Mouse (Mus musculus): ENCODE data around the gene Zfp954. TPM values are rescaled to one million over a fixed set of nuclear protein-coding genes. Genes with fewer than 3 reads are reported as not detected.
"Not testable (repeated sequence)": the region's sequence is repeated elsewhere in the genome, so short reads cannot be mapped to it uniquely, and the experiment has no call there.

Gene Zfp954
- polyA plus RNA-seq (2014; fragmentation: Nextera tagmentation; extraction: Ambion mirVana), result 24.0 and 27.9 TPM in 2 replicates

DNA sequence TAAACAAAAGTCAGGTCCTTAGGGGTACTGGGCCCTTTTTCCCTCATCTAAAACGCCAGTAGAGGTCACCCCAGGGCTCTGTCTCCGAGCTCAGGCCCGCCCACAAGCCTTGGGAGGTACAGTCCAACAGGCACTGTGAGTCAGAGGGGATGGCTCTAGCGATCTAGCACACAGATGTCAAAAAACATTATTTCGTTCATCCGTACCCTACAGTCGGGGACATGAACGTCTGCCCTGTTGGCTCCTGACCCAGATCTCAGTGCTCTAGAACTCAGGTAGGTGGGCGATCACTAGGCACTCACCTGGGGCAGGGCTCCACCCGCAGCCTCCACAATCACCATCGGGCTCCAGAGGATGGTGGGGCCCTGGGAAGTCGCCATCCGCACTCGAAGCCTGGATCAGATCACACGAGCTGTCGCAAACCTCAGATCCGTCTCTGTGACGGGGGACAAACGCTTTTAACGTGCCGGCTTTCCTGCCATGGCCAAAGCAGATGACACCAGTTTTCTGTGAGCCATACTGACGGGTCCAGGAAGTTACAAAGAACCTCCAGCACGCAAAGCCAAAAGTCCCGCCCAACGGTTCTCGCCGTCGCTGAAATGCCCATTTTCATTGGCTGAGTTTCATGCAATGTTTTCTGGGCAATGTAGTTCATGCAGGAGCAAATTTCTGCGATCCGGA, at the start of gene Zfp954:
Gene Zfp954 (minus strand): TSS at position 568 of the 681 bp plus-strand sequence.
- Histone ChIP-seq H3K4me3 (replicated peaks; ENCODE audit: low read depth, low read length) (peak within 1 kb of the TSS; percentile 61), H3K4me1 (ENCODE audit: control insufficient read depth, insufficient read depth, low read length) (peaks cover 10% of the 10 kb centered on the region; the same call in 1 of the 2 replicates), H3K9me3 (ENCODE audit: control insufficient read depth, low read length) (no peaks in the 10 kb centered on the region), H3K4me2 (ENCODE audit: low read length) (peak within 1 kb of the TSS; percentile 64), H3K36me3 (ENCODE audit: control insufficient read depth, insufficient read depth, low read length) (peaks cover 28% of the 10 kb centered on the region), H3K27me3 (ENCODE audit: control insufficient read depth, insufficient read depth, low read length) (no peaks in the 10 kb centered on the region), H3K9ac (replicated peaks; ENCODE audit: low read length) (peak within 1 kb of the TSS; percentile 72), H3K27ac (replicated peaks; ENCODE audit: low read depth, low read length) (peak within 1 kb of the TSS; percentile 52; the same call in 1 of the 2 replicates)
- WGBS, result under 1% methylated on average over 30 of the region's 30 CpGs
- peak; percentile 91 for ATAC-seq (ENCODE audit: low FRiP score, low TSS enrichment)
- DNase-seq, result peak; percentile 94

DNA sequence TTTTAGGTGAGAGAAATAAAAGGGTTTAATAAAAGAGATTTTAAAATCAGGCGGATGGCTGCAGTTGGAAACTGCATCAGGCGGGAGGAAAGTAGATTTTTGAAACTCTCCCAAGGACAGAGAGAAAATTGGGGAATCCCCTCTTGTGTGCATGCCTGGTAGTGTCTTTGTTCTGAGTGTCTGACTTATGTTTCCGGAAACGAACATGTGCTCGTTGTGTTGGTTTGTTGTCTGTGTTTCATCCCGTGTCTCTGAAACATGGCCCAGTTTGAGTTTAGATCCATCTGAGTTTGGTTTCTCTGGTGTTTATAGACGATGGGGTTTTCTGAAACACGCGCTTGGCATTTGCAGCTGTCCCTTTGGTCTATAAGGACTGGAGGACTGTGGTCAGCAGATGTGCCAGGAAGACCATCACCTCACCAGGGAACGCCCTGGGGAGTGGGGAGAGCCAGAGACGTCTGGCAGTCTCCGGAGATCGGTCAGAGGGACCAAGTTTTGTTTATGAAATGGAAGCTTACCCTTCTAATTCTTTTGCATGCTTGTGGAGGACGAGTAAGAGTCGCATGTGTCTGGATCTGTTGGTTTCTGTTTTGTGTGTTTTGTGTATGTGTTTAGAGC, 24.8 kb upstream of the Zfp954 start:
- no peaks in the 10 kb centered on the region for H3K9me3 ChIP-seq (ENCODE audit: control insufficient read depth, low read length)
- no peak overlapping the region for H3K9ac ChIP-seq (replicated peaks; ENCODE audit: low read length)
- DNase-seq (no peak), ATAC-seq (ENCODE audit: low FRiP score, low TSS enrichment) (no peak)
- no peak overlapping the region for H3K4me3 ChIP-seq (replicated peaks; ENCODE audit: low read depth, low read length)
- H3K4me1 ChIP-seq (ENCODE audit: control insufficient read depth, insufficient read depth, low read length), result no peaks in the 10 kb centered on the region
- WGBS, result 94% methylated on average over 15 of the region's 15 CpGs
- no peak overlapping the region for H3K4me2 ChIP-seq (ENCODE audit: low read length)
- no peaks in the 10 kb centered on the region for H3K27me3 ChIP-seq (ENCODE audit: control insufficient read depth, insufficient read depth, low read length)
- H3K36me3 ChIP-seq (ENCODE audit: control insufficient read depth, insufficient read depth, low read length), result no peaks in the 10 kb centered on the region
- H3K27ac ChIP-seq (replicated peaks; ENCODE audit: low read depth, low read length), result no peak overlapping the region

DNA sequence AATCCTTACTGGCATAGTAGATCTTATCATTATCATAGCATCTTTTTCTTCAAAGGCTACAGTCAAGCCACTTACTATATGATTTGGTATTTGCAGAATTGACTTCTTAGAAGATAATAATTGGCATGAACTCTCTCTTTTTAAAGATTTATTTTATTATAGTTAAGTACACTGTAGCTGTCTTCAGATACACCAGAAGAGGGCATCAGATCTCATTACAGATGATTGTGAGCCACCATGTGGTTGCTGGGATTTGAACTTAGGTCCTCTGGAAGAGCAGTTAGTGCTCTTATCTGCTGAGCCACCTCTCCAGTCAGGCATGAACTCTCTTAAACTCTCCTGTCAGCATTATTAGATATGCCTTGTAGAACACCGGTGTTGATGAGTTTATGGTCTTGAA, 22.9 kb upstream of the Zfp954 start:
- H3K27me3 ChIP-seq (ENCODE audit: control insufficient read depth, insufficient read depth, low read length), result no peaks in the 10 kb centered on the region
- DNase-seq, result no peak
- no peak overlapping the region for H3K9ac ChIP-seq (replicated peaks; ENCODE audit: low read length)
- no peak overlapping the region for H3K27ac ChIP-seq (replicated peaks; ENCODE audit: low read depth, low read length)
- H3K4me3 ChIP-seq (replicated peaks; ENCODE audit: low read depth, low read length), result no peak overlapping the region
- H3K9me3 ChIP-seq (ENCODE audit: control insufficient read depth, low read length), result no peaks in the 10 kb centered on the region
- ATAC-seq (ENCODE audit: low FRiP score, low TSS enrichment), result no peak
- 90% methylated on average over 1 of the region's 1 CpGs for WGBS
- H3K4me1 ChIP-seq (ENCODE audit: control insufficient read depth, insufficient read depth, low read length), result no peaks in the 10 kb centered on the region
- no peaks in the 10 kb centered on the region for H3K36me3 ChIP-seq (ENCODE audit: control insufficient read depth, insufficient read depth, low read length)
- no peak overlapping the region for H3K4me2 ChIP-seq (ENCODE audit: low read length)

DNA sequence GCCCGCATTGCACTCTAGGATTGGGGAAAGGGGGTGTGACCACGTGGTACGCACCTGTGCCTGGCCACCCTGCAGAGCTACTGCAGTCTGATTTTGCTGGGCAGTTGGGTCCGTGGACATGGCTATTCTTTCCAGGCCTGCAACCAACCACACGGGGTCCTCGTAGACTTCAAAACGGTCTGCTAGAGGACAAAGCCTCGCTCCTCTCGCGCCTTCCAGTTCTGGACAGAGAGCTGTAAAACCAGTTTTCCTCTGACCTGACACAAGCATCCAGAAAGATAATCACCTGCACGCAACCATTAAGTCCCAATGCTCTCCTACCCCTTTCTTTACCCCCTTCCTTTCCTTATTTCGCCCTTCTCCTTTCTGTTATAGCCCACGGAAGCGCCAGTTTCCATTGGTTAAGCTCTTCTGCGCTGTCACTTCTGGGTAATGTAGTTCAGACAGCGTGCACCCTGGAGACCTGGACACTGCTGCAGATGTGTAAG, 15.1 kb upstream of the Zfp954 start, which contains the start of gene Zfp773:
Gene Zfp773 (minus strand): TSS at position 377 of the 488 bp plus-strand sequence.
- DNase-seq (peak; percentile 89), ATAC-seq (ENCODE audit: low FRiP score, low TSS enrichment) (peak; percentile 95)
- WGBS, result 5% methylated on average over 16 of the region's 16 CpGs

DNA sequence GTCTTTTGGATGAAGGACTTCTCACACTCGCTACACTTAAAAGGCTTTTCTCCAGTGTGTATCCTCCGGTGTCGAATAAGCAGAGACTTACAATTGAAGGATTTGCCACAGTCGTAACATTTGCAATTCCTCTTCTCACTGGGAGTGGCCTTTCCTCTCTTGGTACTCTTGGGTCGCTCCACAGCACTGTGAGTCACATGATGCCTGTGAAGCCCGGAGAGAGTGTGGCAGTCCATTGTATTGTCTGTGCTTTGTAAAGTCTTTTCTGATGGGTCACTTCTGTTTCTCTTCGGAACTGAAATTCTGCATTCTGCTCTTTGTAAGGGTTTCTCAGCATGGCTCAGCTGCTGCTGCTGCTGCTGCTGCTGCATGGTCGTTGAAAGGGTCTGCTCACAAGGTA, 11.5 kb upstream of the Zfp954 start:
- 0 out of 2 replicates have a peak, but pooled peaks cover 3% of the 10 kb centered on the region for H3K9me3 ChIP-seq (ENCODE audit: control insufficient read depth, low read length)
- H3K36me3 ChIP-seq (ENCODE audit: control insufficient read depth, insufficient read depth, low read length), result peaks cover 27% of the 10 kb centered on the region
- no peak overlapping the region for H3K4me3 ChIP-seq (replicated peaks; ENCODE audit: low read depth, low read length)
- DNase-seq (no peak), ATAC-seq (ENCODE audit: low FRiP score, low TSS enrichment) (no peak)
- 64% methylated on average over 8 of the region's 8 CpGs for WGBS
- no peak overlapping the region for H3K27ac ChIP-seq (replicated peaks; ENCODE audit: low read depth, low read length)
- H3K9ac ChIP-seq (replicated peaks; ENCODE audit: low read length), result no peak overlapping the region
- peaks cover 15% of the 10 kb centered on the region for H3K4me1 ChIP-seq (ENCODE audit: control insufficient read depth, insufficient read depth, low read length)
- no peak overlapping the region for H3K4me2 ChIP-seq (ENCODE audit: low read length)
- H3K27me3 ChIP-seq (ENCODE audit: control insufficient read depth, insufficient read depth, low read length), result no peaks in the 10 kb centered on the region

More for the DNA sequence above, 15.1 kb upstream of the Zfp954 start, which contains the start of gene Zfp773:
- H3K9me3 ChIP-seq (ENCODE audit: control insufficient read depth, low read length), result no peaks in the 10 kb centered on the region
- H3K36me3 ChIP-seq (ENCODE audit: control insufficient read depth, insufficient read depth, low read length), result peaks cover 19% of the 10 kb centered on the region
- peak within 1 kb of the TSS; percentile 54 for H3K4me3 ChIP-seq (replicated peaks; ENCODE audit: low read depth, low read length)
- H3K27me3 ChIP-seq (ENCODE audit: control insufficient read depth, insufficient read depth, low read length), result no peaks in the 10 kb centered on the region
- H3K27ac ChIP-seq (replicated peaks; ENCODE audit: low read depth, low read length), result peak within 1 kb of the TSS; percentile 92
- H3K4me1 ChIP-seq (ENCODE audit: control insufficient read depth, insufficient read depth, low read length), result peaks cover 15% of the 10 kb centered on the region
- peak within 1 kb of the TSS; percentile 66 for H3K4me2 ChIP-seq (ENCODE audit: low read length)
- peak within 1 kb of the TSS; percentile 80 for H3K9ac ChIP-seq (replicated peaks; ENCODE audit: low read length)

DNA sequence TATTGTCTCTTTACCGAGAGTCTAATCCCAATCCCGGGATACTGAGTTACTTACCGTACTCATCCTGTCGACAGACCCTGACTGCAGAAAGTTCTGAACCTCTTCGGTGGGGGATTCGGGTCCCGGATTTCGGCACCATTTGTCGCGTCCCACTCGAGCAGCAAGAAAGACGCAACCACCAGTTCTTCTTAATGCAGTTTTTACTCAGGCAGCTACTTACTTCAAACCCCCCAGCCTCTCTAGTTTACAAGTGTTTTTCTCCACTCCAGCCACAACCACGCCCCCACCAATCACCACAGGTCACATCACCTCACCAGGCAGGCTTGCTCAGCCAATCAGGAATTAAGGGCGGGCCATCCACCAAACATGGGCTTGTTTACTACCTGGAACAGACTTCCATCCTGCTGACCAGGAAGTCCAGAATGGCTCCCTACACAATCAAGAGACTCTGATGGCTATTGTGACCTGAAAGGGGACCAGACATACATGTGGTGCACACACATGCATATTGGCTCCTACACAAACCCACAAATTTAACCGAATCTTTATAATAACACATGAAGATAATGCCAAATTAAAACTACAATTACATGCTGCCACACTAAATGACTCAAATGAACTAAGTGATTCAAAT, 9.3 kb upstream of the Zfp954 start:
- not testable (repeated sequence) for ATAC-seq (ENCODE audit: low FRiP score, low TSS enrichment); H3K4me2 ChIP-seq (ENCODE audit: low read length); H3K27me3 ChIP-seq (ENCODE audit: control insufficient read depth, insufficient read depth, low read length); DNase-seq; H3K9me3 ChIP-seq (ENCODE audit: control insufficient read depth, low read length); H3K9ac ChIP-seq (replicated peaks; ENCODE audit: low read length); H3K4me3 ChIP-seq (replicated peaks; ENCODE audit: low read depth, low read length); H3K4me1 ChIP-seq (ENCODE audit: control insufficient read depth, insufficient read depth, low read length); H3K27ac ChIP-seq (replicated peaks; ENCODE audit: low read depth, low read length)
- H3K36me3 ChIP-seq (ENCODE audit: control insufficient read depth, insufficient read depth, low read length), result peaks cover 27% of the 10 kb centered on the region
- 96% methylated on average over 14 of the region's 15 CpGs for WGBS

DNA sequence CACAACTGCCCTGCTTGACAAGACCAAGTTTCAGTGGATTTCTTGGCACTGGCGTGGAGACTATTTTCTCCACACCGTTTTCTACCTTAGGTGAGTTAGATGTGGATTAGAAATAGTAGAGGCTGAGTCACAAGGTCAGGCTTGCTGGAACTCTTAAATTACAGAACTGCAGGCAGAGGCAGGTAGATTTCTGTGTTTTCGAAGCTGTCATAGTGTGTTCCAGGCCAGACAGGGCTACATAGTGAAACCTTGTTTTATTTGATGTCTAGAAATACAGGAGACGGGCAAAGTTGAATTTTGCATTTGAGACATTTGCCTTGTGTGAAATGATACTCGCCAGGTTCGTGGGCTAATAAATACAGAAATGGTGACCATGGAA, 303 bp upstream of the Zfp954 start:
- Histone ChIP-seq H3K4me2 (ENCODE audit: low read length) (peak overlapping the region; percentile 64), H3K9me3 (ENCODE audit: control insufficient read depth, low read length) (no peaks in the 10 kb centered on the region), H3K9ac (replicated peaks; ENCODE audit: low read length) (no peak overlapping the region), H3K27me3 (ENCODE audit: control insufficient read depth, insufficient read depth, low read length) (no peaks in the 10 kb centered on the region), H3K4me1 (ENCODE audit: control insufficient read depth, insufficient read depth, low read length) (peaks cover 10% of the 10 kb centered on the region; the same call in 1 of the 2 replicates), H3K36me3 (ENCODE audit: control insufficient read depth, insufficient read depth, low read length) (peaks cover 22% of the 10 kb centered on the region), H3K4me3 (replicated peaks; ENCODE audit: low read depth, low read length) (peak overlapping the region; percentile 61), H3K27ac (replicated peaks; ENCODE audit: low read depth, low read length) (no peak overlapping the region)
- no peak; the same call in 1 of the 2 replicates for ATAC-seq (ENCODE audit: low FRiP score, low TSS enrichment)
- WGBS, result 50% methylated on average over 6 of the region's 6 CpGs
- no peak for DNase-seq

DNA sequence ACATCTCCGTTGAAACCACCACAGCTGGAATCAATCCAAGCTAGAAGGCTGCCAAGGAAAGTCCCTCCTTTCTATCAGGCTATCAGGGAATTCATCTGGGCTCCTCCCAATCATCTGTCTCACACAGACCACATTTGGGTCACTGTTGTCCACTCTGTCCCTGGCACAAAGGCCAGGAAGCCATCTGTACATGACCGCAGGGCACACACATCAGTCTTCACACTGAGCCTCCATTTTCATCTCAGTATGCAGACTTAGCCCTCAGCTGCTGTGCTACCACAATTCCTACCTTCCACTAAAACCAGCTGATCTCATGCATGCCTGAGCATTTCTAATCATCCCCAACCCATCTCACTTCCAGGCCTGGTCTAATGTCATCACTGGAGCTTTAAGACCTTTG, 2.8 kb downstream of the Zfp954 start:
- no peak overlapping the region for H3K4me2 ChIP-seq (ENCODE audit: low read length)
- 96% methylated on average over 2 of the region's 2 CpGs for WGBS
- DNase-seq (no peak), ATAC-seq (ENCODE audit: low FRiP score, low TSS enrichment) (no peak)
- no peak overlapping the region for H3K4me3 ChIP-seq (replicated peaks; ENCODE audit: low read depth, low read length)
- peaks cover 54% of the 10 kb centered on the region for H3K36me3 ChIP-seq (ENCODE audit: control insufficient read depth, insufficient read depth, low read length)
- H3K27ac ChIP-seq (replicated peaks; ENCODE audit: low read depth, low read length), result no peak overlapping the region
- no peak overlapping the region for H3K9ac ChIP-seq (replicated peaks; ENCODE audit: low read length)
- no peaks in the 10 kb centered on the region for H3K9me3 ChIP-seq (ENCODE audit: control insufficient read depth, low read length)
- peaks cover 10% of the 10 kb centered on the region; the same call in 1 of the 2 replicates for H3K4me1 ChIP-seq (ENCODE audit: control insufficient read depth, insufficient read depth, low read length)
- no peaks in the 10 kb centered on the region for H3K27me3 ChIP-seq (ENCODE audit: control insufficient read depth, insufficient read depth, low read length)

Data from midbrain, embryonic 14.5 days (tissue).